Mouse (Mus musculus): ENCODE data around the gene Kpna4.
A peak's percentile ranks its signal among the peaks of the same experiment; 100 is the strongest.
"Not testable (repeated sequence)": the region's sequence is repeated elsewhere in the genome, so short reads cannot be mapped to it uniquely, and the experiment has no call there.

Gene Kpna4

DNA sequence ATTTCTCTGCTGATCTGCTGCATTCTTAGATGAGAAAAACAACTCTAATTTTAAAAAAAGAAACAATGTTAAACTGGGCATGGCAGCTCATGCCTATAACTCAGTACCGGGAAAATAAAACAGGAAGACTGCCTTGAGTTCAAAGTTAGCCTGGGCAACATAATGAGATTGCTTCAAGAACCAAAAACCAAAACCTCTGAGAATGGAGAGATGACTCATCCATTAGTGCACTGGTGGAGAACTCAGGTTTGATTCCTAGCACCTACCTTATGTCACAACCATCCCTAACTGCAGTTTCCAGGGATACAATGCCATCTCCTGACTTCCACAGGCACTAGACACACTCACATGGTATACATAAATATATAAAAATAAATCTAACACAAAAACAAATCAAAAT is 17.8 kb downstream of the Kpna4 start:
- no peak for DNase-seq (ENCODE audit: low spot score)

DNA sequence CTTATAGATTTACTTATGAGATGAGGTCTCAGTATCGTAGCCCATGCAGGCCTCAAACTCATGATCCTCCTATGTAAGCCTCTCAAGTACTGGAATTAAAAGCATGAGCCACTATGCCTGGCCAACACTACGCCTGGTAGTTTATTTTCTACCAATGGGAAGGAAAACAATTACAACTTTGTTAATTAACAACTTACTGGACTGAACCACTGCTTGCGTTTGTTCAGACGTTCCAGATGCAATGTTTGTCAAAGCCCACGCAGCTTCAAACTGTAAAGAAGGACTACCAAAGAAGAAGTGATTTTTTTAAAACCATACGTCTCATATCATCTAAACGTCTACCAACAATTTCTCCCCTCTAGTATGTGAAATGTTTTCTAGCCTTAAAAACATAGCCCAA is 32.5 kb downstream of the Kpna4 start:
- DNase-seq (ENCODE audit: low spot score) = no peak

DNA sequence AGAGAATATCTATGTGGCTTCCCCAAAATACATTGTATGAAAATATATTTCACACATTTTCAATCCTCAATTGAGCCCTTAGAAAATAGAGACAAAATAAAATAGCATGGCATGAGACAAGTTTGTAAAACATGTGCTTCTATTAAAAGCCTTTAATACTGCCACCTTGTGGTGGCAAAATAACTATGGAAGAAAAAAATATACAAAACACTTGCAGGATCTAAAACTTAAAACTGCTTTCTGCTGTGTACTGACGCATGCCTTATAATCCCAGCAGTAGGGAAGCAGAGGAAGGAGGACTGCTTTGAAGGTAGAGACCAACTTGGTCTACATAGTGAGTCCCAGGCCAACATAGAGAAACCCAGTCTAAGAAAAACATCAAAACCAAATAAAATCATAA is 62.9 kb downstream of the Kpna4 start:
- no peak for DNase-seq (ENCODE audit: low spot score)

DNA sequence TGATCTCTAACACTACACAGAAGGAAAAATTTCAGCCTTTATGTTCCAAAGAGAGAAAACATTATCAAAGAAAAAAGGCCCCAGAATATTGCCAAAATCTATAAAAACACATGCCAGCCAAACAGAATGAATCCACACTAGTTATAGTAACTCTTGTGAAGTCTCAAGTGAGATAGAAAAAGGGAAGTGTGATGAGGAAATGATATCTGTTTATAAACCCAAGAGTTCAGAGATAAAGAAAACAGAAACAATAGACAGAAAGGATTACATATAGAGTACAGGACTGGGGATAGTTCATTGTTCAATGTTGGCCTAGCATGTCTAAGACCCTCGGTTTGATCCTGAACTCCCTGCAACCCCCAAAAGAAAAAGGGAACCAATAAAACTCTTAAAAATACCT is 64.1 kb downstream of the Kpna4 start:
- no peak for DNase-seq (ENCODE audit: low spot score)

DNA sequence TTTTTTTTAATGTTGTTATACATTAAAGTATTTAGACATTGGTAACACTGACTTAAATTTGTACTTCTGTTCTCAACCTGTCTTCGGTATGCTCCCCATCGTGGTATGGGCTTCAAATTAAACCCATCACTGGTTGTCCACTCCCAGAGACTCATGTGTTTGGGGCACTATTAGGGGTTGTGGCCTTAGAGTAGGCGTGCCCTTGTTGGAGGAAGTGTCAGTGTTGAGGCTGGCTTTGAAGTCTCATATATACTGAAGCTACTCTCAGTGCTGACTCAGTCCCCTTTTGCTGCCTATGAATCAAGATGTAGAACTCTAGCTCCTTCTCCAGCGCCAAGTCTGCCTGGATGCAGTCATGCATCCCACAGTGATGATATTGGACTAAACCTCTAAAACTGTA is 66.2 kb downstream of the Kpna4 start:
- DNase-seq (ENCODE audit: low spot score) = no peak

DNA sequence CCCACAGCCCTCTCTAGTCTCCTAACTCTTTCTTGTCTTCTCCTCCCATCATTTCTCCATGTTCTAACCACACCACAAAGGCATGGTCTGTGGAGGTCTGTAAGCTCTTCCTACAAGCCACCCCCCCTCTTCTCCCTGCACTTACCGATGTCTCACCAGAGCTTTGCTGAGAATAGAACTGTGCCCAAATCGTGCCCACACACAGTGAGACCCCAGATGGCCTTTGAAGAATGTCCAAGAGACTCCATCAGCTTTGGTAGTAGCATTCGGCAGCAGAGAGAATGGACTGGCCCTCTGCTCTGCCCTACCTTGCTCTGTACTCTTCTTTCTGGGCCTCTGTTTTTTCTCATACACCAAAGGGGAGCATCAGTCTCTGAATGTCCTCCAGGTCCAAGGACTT is 71.0 kb downstream of the Kpna4 start:
- DNase-seq (ENCODE audit: low spot score) = no peak

DNA sequence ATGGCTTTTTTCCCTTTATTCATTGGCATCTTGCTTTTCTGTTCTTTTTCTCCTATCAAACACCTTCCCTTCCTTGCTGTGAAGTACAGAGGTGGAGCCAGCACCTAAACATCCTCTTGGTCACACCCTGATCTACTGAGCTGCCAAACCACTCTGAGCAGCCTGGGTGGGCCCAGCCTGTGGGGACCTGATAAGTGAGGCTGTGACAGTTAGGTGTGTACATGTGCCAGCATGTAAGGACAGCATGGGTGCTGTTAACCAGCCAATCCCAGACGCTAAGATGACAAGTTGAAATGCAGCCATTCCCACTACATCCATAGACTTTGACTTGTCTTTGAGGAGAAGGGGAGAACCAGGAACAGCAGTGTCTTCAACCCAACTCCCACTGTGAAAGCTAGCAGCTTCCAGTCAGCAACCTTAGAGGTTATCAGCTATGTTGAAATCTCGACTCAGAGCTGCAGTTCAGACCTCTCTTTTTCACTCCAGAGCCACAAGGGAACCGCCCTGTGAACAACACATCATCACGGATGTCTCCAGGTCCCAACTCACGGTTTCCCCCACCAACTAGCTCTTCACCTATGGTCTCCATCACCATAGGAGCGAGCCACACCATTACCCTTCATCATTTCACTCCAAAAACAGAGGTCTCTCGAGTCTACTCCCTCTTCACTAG is 72.0 kb downstream of the Kpna4 start:
- no peak for DNase-seq (ENCODE audit: low spot score)

DNA sequence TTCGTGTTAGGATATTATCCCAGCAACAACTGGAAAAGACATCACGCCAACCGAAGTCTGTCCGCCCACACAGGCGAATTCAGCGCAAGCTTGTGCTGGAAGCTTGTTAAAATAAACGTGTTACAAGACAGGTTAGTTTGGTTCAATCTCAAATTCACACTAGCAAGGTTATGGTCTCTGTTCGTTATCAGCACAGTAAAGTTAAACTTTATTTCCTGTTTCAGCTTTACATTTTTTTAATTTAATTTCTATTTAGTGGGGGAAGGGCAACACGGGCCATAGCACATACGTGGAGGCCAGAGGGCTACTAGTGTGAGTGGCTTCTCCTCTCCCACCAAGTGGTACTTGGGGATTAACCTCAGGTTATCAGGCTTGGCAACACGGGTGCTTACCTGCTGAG is 75.0 kb downstream of the Kpna4 start:
- no peak for DNase-seq (ENCODE audit: low spot score)

DNA sequence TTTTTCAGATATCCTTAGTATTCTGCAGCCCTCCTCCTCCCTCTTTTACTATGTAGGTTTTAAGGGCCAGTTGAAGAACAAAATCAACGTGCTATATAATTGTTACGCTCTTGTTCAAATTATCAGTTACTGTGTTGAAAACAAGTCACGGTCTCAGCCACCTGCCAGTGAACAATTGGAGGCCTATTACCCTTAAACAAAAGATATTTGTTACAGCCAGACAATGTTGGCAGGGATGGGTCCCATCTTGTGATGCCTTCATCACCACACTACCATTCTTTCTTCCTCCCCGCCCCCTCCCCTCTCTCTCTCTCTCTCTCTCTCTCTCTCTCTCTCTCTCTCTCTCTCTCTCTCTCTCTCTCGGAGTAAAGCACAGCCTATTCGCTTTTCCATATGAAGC is 77.9 kb downstream of the Kpna4 start:
- no peak for DNase-seq (ENCODE audit: low spot score)

DNA sequence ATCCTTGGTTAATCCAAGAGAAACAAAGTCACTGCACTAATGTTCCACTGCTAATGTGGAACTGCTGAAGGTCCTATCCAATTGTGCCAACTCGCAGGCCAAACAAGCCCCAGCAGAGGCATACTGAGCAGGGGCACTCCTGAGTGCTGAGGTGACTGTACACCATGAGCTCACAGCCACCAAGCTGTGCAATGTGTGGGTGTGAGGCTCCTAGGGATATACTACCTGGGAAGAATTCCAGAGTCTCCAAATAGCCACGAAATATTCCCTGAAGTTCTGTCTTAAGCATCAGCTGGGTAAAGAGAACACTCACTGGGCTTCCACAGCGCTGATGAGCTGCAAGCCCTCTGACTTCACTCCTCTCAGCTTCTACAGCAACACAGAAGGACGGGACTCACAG is 79.2 kb downstream of the Kpna4 start:
- DNase-seq (ENCODE audit: low spot score) = no peak

DNA sequence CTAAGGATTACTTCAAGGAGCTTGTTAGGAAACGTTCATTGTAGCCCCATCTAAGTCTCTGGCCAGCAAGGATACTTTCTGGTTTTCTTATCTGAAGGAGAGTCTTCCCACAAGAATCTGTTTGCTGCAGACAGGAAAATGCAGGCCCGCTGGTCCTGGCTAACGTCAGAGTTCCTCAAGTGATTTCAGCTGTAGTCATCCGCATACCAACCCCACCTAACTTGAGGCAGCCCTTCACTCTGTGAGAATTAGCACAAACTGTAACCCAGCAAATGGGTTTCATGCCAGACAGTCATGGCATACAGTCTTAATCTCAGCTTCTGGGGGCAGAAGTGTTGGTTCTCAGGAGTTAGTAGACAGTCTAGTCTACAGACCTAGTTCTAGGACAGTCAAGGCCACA is 80.4 kb downstream of the Kpna4 start:
- peak; percentile 23 for DNase-seq (ENCODE audit: low spot score)

DNA sequence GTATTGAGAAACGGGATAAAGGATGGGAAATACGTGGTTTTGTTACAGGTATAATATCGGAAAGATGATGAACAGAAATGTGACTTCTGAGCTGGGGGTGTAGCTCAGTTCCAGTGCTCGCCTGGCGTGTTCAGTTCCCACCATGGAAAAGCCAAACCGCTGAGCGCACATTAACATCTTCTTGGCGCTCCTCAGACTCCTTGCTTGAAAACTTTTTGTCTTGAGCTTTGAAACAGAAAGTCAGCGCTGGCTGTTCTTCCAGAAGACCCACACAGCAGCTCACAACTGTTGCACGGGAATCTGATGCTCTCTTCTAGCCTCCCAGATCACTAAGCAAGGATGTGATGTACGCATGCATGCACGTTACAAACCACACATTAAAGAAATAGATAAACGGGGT is 81.2 kb downstream of the Kpna4 start:
- DNase-seq (ENCODE audit: low spot score) = peak; percentile 40

DNA sequence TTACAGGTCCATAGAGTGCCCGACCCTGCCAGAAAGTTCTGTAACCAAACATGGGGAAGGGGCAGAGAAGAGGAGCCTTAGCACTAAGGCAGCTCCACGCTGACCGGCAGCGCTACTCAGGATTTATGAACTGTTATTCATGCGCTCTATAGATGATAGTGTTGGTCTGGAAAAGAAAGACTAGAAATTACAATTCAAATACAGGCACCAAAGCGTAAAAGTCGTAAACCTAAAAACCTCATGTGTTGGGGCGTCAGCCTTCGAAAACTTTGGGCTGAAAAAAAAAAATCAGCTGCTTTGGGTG is 81.6 kb downstream of the Kpna4 start:
- no peak for DNase-seq (ENCODE audit: low spot score)

DNA sequence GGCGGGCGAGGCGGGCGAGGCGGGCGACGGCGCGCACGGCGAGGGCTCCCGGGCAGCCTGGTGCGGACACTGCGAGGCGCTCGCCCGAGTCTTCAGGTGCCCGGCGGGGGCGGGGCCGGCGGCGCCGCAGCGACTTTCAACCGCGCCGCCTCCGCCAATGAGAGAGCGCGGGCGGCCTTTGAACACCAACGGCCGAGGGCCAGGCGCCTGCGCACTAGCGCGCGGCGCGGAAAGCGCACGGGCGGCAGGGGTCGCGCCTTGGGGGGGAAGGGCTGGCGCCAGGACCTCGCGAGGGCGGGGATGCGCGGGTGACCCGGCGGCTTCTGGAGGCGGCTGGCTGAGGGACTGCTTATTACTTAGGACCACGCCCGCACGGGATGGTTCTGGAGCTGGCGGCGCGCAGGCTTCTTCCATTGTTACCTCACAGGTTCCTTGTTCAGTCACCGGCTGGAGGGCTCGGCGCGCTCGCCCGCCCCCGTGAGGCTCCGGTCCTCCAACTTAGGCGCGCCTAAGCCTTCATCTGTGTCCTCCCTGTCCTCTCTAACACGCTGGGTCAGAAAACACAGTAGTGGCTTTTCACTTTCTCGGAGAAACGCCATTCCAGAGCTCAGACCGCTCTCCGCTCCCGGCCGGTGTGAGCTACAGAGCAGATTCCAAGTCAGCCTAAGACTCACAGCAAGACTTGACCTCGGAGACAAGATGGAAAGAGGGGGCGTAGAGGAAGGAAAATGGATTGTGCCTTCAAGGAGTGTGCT is 82.1 kb downstream of the Kpna4 start, which contains the start of gene Trim59:
Gene Trim59 (minus strand): TSS at position 111 of the 755 bp plus-strand sequence.
- DNase-seq (ENCODE audit: low spot score) = peak; percentile 92

DNA sequence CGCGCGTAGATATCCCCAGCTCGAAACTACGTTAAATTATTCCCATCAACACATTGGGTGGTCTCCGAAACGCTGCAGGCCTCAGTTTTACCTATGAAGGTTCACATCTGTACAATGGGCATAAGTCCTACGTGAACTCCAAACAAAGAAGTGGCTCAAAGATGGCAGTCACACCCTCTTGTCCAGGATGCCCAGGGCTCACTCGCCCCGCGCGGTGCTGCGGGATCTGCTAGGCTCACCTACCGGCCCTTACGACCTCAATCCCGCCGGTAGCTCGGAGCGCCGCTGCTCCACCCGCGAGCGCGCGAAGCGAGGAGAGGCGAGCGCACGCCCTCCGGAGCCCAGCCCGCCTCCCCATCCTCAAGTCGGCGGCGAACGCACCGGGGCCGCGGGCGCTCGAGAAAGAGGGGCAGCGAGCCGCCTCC is 82.7 kb downstream of the Kpna4 start:
- DNase-seq (ENCODE audit: low spot score) = peak; percentile 83

DNA sequence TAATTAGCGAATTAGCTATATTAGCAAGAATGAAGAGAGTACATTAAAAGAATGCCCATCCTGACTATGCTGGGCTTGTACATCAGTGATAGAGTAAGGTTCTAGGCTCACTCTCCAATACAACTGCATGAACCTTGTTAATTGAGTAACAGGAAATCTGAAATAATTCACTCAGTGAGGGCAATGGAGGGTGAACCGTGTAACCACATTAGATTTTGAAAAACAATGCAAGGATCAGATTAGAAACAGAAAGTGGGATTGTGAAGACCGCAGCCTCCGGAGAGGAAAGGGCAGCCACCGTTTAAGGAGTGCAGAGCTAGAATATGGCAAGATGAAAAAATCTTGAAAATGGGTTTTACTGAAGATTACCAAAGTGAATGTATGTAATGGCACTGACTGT is 85.6 kb downstream of the Kpna4 start:
- no peak for DNase-seq (ENCODE audit: low spot score)

DNA sequence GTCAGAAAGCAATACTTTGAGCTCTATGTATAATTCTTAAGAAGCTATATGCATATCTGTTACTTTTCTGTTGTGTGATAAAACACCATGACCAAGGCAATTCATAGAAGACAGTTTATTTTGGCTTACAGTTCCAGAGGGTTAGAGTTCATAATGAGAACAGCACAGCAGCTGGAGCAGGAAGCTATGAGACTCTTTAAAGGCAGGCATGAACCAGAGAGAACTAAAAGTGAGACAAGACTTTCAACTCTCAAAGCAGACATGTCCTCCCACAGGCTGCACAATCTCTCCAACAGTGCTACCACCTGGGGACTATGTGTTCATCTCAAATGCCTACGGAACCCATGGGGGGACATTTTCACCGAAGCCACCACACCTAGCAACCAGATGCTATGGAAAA is 86.8 kb downstream of the Kpna4 start:
- DNase-seq (ENCODE audit: low spot score) = no peak

DNA sequence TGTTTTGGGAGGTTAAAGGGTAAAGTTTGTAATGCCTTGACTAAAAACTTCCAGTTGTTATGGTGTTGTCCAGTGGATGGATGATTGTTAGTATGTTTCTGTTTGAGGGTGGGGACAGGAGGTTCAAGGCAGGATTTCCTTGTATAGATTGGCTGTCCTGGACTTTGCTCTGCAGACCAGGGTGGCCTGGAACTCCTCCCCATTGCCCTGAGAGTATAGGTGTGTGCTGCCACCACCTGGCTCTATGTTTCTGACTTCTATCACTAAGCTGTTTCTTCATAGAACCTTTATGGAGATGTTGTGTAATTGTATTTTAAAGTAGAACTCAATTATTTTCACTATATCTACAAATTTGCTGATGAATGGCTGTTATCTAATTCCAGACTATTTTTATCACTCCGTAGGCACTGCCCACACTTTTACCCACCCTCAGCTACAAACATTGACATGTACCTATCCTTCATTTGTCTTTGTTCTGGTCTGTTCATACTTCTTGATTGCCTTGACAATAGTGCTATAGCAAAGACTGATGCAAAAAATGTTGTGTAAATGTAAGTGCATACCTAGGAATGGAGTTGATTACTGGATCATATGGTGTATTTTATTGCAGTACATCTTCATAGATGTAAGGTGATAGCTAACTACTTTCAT is 100.7 kb downstream of the Kpna4 start:
- no peak for DNase-seq (ENCODE audit: low spot score)

DNA sequence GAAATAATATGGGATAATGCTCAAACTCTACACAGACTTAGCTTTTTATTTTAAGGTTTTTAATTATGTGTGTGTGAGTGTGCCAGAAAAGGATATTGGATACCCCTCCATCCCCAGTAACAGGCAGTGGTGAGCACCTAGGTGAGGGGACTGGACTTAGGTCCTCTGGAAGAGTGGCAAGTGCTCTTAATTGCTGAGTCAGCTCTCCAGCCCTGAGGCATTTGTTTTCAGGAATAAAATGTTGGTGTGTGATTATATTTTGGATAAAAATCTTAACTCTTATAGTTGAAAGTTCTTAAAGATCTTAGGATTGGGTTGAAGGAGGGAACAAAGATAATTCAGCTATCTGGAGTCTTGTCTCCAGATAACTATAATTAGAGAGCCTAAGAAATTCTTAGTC is 106.1 kb downstream of the Kpna4 start:
- no peak for DNase-seq (ENCODE audit: low spot score)

DNA sequence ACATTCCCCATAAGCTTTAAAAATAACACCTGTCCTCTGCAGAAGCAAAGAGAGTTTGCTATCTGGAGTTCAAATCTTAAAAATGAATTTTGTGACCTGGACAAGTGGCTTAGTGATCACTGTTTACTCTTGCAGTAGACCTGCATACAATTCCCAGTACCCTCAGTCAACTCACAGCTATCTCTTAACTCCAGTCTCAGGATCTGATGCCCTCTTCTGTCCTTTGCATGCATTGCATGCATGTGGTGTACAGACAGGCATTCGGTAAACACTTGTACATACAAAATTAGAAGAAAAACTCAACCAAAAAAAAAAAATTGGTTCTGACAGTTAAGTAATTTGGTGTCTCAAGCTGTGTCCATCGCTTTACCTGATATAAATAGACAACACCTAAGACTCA is 106.6 kb downstream of the Kpna4 start:
- DNase-seq (ENCODE audit: low spot score) = peak; percentile 41

DNA sequence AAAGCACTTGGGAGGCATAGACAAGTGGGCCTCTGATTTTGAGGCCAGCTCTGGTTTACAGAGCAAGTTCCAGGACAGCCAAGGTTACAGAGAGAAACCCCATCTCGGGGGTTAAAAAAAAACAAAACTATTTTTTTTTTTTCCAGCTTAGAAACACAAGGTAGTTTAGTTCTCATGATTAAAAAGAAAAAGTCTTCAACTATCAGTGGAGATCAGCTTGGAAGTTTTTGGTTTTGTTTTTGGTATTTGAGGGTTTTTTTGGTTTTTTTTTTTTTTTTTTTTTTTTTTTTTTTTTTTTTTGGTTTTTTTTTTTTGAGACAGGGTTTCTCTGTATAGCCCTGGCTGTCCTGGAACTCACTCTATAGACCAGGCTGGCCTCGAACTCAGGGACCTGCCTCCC is 108.3 kb downstream of the Kpna4 start:
- not testable (repeated sequence) for DNase-seq (ENCODE audit: low spot score)

DNA sequence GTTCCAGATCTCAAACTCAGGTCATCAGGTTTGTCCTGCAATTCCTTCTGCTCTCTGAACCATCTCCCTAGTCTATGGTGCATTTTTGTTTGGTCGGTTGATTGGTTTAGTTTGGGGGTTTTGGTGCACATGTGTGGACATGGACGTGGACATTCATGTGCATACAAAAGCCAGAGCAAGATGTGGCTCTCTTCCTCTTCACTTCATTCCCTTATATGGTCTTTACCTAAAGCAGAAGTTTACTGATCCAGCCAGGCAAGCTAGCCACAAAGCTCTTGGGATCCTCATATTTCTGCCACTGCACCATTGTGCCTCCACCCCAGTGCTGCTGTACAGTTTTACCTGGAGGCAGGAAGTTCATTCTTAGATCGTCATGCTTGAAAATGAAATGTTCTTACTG is 109.7 kb downstream of the Kpna4 start:
- no peak for DNase-seq (ENCODE audit: low spot score)
